Mouse (Mus musculus): Measurements from ENCODE around the gene N4bp3.
A peak's percentile ranks its signal among the peaks of the same experiment; 100 is the strongest.
"Not testable (repeated sequence)": the region's sequence is repeated elsewhere in the genome, so short reads cannot be mapped to it uniquely, and the experiment has no call there.

N4bp3 gene

DNA sequence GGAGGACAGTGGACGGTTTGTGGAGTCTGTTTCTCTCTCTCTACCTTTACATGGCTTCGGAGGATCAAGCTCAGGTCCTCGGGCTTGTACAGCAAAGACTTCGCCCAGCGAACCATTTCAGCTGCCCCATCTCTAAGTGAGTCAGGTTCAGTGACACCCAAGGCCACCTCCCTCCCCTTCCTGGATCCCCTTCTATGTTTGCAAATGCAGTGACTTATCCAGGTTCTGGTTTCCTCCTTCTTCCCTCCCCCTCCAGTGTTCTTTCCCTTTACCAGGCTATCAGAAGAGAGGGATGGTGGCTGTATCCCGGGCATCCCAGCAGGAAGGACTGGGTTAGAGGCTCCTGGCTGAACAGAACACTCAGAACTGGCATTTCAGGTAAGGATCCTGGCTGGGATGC lies 3.1 kb upstream of the N4bp3 start:
- DNase-seq (ENCODE audit: low spot score in 2 of 2): no peak

DNA sequence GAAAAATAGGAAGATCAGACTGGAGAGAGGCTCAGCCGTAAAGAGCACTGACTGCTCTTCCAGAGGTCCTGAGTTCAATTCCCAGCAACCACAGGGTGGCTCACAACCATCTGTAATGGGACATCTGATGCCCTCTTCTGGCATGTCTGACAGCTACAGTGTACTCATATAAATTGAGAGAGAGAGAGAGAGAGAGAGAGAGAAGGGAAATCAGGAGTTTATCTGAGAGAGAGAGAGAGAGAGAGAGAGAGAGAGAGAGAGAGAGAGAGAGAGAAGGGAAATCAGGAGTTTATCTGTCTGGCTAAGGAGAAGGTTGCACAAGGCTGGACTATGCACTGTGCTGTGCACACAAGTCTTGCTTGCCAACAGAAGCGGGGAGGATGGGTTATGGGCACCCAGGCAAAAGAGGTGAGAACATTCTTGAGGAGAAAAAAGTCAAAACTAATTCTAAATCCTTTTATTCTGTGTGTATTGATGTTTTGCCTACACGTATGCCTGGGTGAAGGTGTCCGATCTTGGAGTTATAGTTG lies 2.3 kb upstream of the N4bp3 start:
- DNase-seq (ENCODE audit: low spot score in 2 of 2): no peak

DNA sequence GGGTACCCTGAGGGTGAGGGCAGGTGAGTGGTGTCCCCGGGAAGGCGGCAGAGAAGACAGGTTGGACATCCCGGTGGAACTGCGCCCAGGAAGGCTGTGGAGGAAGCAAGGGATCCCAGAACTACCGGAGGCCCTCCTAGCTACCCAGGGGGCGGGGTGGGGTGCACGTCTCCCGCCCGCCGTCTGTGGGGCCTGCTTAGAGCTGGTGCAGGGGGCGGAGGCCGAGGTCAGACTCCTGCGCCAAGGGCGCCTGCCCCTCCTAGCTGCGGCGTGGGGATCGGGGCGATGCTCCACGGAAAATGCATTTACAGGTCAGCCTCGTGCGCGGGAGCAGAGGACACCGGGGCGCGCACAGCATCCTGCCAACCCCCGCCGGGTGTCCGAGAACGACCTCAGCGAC lies 381 bp downstream of the N4bp3 start:
- DNase-seq (ENCODE audit: low spot score in 2 of 2): no peak

DNA sequence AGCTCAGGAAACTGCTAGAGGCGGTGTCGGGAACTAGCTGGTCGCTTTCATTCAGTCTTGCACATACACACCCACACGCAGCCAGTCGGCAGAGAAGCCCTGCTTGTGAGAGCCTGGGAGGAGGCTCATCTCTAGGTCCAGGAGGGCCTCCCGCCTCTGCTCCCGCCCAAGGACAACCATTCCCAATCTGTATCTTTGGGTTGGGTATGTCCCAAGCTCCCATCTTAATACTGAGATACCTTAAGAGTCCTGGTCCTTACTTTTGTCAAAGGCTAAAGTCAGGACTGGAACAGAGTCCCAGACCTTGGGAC lies 798 bp downstream of the N4bp3 start:
- no peak for DNase-seq (ENCODE audit: low spot score in 2 of 2)

DNA sequence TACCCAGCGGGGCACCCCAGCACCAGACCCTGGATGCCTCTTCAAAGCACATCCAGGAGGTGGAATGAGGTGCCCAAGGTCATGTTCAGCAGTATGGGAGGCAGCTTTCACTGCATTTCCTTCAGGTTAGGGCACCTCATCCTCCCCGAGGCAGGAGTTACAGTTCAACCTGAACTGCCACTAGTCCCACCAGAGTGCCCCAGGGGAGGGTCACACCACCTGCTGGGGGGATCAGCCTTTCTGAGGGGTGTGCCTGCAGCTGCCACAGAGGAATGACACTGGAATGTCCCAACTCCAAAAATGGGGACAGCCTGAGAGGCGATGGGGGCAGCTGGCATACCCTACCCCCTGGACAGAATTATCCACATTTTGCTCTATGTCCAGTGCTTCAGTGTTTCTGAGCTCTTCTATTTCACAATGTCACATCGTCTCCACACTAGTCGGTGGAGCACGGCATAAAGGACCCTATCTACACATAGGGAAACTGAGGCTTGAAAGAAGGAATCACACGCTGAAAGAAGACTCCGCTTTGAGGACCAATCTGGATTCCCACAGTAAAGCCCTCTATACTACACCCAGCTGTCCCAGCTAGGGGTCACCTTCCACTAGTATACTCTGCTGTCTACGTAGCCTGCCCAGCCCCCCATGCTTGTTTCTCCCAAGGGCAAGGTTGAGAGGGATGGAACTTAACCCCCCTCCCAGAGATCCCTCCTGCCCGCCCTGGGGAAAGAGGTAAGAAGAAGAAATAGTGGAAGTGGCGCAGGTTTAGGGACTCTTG lies 1.3 kb downstream of the N4bp3 start:
- DNase-seq (ENCODE audit: low spot score in 2 of 2): no peak

DNA sequence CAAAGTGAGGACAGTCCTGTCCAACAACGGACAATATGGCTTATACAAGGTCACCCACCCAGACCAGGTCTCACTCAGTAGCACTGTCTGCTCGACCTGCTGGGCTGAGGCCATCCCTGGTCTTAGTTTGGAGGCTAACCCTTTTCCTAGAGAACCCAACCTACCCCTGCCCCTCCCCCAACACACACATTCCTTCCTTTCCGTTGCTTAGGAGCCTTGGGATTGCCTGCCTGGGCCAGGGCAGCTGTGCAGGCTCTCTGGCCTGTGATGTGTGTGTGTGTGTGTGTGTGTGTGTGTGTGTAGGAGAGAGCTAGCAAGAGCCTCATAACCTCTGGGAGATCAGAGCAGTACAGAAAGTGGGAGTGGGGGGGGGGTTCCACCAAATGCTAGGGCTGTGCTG lies 2.1 kb downstream of the N4bp3 start:
- no peak for DNase-seq (ENCODE audit: low spot score in 2 of 2)

DNA sequence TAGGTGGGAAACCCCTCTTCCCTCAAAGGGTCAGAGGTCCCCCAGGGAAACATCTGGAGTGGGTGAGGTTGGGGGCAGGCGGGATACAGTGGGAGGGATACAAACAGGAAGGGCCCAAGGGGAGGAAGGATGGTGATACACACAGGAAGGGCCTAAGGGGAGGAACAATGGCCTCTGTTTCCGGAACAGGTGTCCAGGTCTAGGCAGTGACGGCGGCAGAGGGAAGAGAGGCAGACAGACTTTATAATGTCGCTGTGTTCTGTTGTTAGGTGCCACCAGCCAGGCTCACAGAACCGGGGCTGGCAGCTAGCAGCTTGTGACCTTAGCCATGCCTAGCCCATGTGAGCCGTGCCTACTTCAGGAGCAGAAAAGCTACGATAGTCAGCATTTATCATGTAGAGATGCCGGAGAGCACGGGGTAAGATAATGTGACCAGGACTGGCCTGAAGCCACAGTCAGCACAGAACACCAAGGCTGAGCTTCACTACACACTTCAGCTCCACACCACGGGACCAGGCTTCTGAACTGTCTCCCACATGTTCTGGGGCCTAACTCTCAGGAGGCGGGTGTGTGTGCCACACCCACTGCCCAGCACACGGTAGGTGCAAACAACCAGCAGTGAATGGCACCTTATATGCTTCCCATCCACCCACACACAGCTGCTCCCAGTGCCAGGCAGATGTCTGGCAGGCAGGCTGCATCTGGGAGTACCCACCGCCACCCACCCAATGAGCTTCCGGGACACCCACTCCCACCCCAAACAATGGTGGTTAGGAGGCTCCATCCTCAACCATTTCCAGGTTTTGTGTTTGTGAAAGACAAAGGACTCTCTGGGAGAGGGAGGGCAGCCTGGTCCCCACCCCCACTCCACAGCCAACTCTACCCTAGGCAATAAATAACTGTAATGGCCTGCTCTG lies 3.6 kb downstream of the N4bp3 start:
- DNase-seq (ENCODE audit: low spot score in 2 of 2): no peak

DNA sequence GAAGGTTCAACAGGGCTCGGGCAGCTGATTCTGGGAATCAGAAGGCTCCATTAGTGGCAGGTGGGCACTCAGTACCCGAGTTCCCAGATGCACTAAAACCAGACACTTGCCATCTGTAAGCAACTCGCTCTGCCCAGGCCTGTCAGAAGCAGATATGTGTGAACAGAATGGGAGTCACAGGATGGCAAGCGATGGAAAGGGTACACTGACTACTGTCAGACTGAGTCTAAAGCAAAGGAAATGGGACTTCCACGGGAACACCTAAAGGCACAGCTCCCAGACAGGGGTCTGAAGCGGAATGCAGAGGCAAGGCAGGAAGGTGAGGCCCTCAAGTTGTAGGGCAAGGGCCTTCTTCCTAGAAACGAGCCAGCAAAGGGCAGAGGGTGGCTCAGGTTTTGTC lies 4.4 kb downstream of the N4bp3 start:
- no peak for DNase-seq (ENCODE audit: low spot score in 2 of 2)

DNA sequence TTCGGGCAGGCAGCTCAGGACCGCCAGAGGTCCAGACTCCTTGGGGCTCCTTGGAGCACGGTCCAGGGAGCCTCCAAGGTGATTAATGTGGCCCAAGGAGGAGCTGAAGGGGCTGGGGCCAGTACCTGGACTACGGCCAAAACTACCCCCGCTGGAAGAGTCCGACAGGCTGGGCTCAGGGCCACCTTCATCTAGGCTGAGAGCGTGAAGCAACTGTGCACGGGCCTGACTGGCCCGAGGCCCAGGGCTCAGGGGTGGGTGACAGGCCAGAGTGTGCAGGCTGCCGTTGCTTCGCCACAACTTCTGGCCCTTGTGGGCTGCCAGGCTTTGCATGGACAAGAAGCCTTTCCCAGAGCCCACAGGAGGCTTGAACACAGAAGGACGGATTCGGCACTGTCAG lies 5.3 kb downstream of the N4bp3 start:
- no peak for DNase-seq (ENCODE audit: low spot score in 2 of 2)

DNA sequence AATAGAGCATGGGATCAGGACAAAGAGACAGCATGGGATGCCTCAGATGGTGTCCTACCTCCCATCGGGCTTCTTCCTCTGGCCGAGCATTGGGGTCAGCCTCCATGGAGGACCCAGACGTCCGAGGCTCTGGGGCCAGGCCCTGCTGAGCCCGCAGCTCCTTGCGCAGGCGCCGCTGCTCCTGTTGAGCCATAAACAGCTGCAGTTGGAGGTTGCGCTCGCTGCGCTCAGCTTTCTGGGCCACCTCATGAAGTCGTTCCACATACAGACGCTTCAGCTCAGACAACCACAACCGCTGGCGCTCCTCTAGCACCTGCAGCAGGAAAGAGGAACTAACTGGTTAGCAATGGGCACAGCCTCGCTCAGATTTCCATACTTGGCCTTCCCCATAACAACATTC lies 6.4 kb downstream of the N4bp3 start:
- peak; percentile 38 to 61 for DNase-seq (ENCODE audit: low spot score in 2 of 2)

DNA sequence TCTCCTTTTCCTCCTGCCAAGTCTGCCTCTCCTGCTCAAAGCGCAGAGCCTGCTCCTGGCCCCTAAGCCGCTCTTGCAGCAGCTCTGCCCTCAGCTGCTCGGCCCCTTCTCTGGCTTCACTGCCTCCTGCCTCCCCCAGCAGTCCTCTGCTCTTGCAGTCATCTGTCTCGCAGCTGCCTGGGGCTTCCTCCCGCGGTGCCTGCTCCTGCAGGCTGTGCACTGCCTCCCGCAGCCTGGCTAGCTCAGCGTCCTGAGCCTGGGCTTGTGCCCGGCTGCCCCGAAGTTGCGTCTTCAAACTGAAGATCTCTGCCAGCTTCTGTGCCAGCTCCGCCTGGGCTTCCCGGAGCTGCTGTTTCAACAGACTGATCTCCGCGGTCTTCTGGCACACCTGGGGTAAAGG lies 6.9 kb downstream of the N4bp3 start:
- DNase-seq (ENCODE audit: low spot score in 2 of 2): no peak

DNA sequence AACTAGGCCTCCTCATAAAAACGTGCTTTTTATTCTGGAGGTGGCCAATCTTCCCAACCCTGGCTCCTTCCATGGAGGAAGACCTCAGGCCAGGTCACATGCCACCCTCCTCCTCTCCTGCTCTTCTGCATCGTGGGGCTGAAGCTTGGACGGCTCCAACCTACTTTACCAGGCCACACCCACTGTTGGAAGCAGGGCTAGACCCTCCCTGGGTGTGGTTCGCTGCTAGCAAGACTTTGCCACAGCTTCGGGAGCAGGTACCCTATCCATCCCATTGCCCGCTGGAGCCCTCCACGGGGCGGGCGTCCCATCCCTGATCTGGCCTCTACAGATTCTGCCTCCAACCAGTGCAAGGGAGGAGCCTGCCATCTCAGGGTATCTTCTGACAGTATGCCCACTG lies 7.4 kb downstream of the N4bp3 start:
- DNase-seq (ENCODE audit: low spot score in 2 of 2): no peak

DNA sequence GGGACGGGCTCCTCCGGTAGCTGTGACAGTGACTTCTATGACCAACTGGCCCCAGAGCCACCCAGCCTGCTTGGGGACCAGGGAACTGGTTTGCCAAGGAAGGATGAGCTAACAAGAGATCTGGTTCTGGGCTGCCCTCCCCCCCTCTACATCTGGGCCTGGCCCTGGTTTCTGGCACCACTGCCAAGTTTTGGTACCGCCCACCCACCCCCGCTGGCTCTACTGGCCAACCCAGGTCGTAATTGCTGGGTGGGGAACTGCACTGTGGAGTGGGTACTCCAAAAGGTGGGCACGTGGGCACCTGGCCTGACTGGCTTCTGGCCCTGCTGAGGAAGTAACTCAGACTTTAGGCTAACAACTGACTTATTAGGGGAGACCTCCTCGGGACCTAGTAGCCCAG lies 9.9 kb downstream of the N4bp3 start:
- DNase-seq (ENCODE audit: low spot score in 2 of 2): no peak

DNA sequence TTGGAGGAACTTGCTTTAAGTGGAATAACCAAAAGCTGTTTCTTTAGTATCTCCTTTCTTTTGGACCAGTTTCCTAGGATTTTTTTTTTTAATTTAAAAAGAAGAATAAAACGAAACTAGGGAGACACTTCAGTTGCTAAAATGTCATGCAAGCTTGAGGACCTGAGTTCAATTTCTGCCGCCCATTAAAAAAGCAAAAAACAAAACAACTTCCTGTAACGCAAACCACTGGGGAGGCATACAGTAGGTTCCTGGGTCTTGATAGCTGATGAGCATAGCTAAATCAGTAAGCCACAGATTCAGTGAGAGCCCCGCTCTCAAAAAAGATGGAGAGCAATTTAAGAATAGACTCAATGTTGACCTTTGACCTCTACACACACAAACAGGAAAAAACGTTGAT lies 12.1 kb downstream of the N4bp3 start:
- no peak for DNase-seq (ENCODE audit: low spot score in 2 of 2)

DNA sequence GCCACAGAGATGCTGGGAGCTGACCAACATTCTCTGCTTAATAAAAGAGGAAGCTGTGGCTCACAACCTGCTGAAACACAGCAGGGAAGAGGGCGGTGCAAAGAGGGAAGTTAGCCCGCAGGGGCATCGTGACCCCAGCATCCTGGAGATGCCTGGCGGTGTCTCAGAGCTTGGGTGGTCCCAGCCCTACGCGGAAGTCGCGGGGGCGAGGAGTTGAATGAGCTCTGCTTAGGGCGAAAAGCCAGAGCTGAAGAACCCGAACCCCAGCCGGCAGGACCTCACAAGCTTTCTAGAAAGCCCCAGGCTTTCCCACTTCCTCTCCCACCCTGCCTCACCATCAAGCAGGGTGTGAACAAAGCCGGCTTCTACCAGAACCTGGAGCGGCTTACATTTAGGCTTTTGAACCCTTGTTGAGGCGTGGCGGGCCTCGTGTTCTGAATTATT lies 12.6 kb downstream of the N4bp3 start:
- DNase-seq (ENCODE audit: low spot score in 2 of 2): peak in 1 of 2 experiments; percentile 53

DNA sequence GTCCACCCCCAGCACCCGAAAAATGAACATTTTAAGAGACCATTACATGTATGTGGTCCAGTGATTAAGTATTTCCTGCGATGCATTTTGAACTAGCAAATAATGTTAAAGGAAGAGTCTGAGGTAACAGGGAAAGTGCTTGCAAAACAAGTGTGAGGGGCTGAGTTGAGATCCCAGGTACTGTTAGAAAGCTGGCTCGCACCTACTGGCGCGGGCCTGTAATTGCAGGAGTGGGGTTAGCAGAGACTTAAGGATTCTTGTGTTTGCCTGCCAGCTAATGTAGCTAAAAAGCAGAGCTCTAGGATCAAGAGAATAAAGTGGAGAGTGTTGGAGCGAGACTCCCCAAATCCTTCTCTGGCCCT lies 14.3 kb downstream of the N4bp3 start:
- DNase-seq (ENCODE audit: low spot score in 2 of 2): peak; percentile 47 to 71

DNA sequence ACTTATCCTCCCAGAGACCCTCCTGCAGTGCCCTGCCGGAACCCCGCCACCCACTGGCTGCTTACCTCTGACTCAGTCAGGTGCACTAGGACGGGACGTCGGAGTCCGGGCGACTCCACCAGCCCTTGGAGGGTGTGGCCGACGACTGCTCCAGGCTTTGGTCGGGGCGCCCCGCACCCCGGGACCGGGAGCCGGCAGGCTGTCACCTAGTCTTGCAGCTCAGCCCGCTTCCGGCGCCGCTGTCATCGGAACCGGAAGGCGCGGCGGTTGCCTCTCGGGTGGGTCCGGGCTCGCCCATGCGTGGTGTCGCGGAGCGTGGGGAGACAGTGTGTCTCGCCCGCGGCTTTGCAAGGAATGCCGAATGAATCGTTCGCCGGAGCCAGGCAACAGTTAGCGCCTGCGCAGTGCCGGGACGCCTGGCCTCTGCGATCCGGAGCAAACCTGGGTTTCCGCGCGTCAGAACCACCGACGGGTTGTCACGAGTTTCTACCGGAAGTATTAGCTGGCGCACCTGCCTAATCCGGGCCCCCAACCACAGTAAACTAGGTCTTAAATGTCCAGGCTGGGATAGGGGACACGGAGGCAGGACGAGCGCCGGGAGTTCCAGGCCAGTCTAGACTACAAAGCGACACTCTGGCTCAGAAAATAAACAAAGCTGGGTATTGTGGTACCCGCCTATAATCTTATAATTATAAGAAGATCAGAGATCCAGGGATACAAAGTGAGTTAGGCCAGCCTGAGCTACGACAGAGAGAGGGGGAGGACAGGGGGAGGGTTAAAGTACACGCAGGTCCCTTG lies 14.9 kb downstream of the N4bp3 start, which contains the start of gene Rmnd5b:
Gene Rmnd5b (minus strand): TSS at position 372 of the 798 bp plus-strand sequence.
- DNase-seq (ENCODE audit: low spot score in 2 of 2): peak; percentile 71 to 74

DNA sequence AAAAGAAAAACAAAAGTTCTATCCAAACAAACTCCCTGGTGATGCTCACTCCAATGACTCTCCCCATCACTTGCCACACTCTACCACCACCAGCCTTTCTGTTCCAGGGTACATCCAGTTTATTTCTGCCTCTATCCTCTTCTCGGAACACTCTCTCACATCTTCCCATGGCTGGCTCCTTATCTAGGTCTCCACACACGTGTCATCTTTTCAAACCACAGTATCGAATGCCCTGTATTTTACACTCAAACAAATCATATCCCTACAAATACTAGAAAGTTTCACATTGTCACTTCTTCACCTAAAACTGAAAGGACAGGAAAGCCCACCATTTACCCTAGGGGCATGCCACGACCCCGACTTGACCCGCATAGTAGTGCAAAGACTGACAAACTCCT lies 15.5 kb downstream of the N4bp3 start:
- no peak for DNase-seq (ENCODE audit: low spot score in 2 of 2)

DNA sequence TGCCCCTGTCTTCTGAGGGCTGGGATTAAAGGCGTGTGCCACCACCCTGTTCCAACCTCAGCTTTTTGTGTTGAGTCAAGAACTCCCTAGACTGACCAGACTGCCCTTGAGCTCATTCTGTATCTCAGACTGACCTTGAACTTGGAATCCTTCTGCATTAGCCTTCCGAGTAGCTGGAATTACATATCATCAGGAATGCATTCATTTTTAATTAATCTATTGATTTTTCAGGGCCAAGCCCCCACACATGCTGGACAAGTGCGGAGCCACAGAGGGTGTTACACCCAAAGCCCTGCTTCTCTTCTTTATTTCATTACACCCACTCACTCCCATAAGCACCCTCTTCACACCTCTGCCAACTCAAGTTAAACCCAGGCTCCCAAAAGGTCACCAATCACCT lies 16.9 kb downstream of the N4bp3 start:
- DNase-seq (ENCODE audit: low spot score in 2 of 2): no peak

DNA sequence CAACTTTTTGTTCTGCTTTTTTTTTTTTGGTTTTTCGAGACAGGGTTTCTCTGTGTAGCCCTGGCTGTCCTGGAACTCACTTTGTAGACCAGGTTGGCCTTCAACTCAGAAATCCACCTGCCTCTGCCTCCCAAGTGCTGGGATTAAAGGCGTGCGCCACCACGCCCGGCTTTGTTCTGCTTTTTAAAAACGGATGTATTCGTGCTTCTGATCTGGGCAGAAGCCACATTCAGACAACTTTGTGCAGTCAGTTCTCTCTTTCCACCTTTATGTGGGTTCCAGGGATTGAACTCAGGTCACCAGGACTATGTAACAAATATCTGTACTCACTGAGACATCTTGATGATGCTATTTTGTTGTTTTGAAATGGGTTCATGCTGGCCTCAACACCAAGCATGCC lies 17.4 kb downstream of the N4bp3 start:
- not testable (repeated sequence) for DNase-seq (ENCODE audit: low spot score in 2 of 2)

DNA sequence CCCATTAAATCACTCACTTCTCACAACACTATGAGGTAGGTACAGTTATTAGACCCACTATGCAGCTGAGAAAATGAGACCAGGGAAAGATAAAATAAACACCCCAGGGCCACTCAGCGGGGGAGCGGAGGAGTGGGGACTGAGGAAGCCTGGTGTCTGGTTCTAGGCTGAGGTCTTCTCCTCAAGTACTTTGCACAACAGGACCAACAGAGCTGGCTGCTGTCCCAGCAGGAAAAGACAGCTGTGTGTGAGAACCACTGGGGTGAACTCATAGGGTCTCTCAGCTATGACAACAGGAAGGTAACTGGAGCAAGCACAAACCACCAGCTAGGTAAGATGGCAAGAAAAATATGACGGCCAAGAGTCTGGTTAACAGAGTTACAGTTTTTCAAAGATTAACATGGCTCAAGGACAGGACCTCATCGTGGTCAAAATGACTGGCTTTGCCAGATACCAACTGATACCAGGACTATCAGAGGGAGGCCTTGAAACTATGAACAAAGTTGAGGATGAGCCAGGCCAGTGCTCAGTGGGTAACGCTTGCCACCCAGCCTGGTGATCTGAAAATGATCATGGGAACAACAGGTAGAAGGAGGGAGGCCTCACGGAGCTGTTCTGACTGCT lies 18.4 kb downstream of the N4bp3 start:
- DNase-seq (ENCODE audit: low spot score in 2 of 2): no peak

Data from spleen, postnatal 14 days (tissue).